Mouse (Mus musculus): Measurements from ENCODE around the gene Fxn.

Gene Fxn

DNA sequence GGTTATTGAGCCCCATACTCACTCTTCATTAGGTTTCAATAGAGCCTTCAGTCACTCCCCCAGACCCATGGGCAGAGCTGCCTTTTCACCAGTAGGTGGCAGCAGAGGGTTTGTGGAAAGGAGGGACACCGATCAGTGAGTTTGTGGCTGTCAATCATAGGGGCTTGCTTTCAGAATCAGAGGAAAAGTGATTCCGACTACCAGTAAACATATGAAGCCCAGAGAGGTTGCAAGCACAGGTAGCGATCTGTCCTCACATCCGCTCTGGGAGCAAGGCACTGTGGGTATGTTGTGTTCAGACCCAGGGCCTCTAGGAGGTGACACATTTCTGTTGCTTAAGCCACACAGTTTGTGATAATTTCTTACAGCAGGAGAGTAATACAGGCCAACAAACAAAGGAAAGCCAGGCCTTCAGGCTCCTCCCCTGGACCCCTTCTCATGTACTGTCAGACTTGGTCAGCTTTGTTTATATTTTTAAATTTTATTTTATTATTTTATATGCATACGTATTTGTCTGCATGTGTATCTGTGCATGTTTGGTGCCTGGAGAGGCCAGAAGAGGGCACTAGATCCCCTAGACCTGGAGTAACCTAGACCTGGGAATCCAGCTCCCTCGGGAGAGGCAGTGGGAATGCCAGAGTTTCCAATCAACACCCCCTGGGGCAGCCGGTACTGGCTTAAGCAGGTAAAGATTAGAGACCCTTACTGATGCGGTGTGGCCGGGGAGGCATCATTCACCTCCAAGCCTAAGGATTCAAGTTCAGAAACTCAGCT, 20.8 kb upstream of the Fxn start:
- DNase-seq (ENCODE audit: low read depth, low spot score) = peak; percentile 90

DNA sequence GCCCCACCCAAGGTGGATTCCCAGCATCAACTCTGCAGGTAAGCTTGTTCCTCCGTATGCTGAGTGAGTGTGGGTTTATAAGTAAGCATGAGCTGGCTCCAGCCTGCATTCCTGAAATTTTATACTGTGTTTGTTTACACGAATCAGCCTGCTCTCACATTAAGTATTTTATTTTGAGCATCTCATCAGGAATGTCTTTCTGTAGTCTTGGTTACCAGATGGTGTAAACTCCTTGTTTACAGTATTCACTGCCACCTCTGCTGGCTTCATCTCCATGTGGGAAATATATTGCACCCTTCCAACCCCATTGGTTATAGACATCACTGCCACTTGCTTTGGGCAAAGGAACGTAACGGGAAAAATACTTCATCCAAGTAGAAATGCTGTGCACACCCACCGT, 13.1 kb upstream of the Fxn start:
- no peak for DNase-seq (ENCODE audit: low read depth, low spot score)

DNA sequence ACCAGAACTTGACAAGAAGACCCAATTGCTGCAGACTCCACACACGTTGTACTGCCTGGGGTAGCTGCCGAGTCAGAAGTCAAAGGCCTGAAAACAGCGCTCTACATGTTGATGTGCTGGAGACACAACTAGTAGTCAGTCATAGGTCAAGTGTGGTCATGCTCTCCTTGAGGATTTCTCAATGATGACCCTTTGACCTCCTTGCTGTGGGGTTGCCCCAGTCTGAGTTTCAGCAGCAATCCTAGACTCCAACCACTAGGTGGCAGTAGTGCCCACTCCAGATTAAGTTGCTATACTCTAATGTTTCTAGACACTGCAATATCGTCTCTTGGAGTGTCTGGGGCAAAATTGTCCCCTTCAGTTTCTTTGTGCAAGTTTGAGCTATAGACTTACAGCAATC, 3.8 kb upstream of the Fxn start:
- peak; percentile 81 for DNase-seq (ENCODE audit: low read depth, low spot score)

DNA sequence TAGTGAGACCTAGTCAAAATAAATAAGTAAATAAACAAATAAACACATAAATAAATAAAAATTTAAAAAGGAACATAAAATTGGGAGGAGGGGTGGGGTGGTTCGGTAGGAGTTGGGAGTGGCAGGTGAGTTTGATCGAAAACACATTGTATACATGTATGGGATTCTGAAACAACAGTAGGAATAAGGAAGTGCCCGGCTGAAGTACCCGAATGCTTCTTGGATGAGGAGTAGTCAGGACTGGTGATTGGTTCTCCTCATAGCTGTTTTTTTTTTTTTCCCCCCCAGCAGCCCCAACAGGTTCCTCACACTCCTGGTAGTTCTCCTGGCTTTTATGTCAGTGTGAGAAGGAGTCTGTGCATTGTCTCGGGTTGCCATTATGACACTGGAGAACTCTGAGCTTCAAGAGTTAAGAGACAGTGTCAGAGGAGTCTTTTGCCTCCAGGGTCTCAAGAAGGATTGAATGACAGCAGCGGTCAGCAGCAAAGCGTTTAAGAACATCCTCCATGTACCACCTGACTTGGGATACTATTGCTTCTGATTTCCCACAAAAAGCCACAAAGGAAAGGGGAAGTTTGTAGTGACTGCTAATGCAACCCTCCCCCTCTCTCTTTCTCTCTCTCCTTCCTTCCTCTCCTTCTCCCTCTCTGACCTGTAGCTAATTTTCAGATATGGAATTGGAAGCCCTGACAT, 1.0 kb upstream of the Fxn start:
- no peak for DNase-seq (ENCODE audit: low read depth, low spot score)

DNA sequence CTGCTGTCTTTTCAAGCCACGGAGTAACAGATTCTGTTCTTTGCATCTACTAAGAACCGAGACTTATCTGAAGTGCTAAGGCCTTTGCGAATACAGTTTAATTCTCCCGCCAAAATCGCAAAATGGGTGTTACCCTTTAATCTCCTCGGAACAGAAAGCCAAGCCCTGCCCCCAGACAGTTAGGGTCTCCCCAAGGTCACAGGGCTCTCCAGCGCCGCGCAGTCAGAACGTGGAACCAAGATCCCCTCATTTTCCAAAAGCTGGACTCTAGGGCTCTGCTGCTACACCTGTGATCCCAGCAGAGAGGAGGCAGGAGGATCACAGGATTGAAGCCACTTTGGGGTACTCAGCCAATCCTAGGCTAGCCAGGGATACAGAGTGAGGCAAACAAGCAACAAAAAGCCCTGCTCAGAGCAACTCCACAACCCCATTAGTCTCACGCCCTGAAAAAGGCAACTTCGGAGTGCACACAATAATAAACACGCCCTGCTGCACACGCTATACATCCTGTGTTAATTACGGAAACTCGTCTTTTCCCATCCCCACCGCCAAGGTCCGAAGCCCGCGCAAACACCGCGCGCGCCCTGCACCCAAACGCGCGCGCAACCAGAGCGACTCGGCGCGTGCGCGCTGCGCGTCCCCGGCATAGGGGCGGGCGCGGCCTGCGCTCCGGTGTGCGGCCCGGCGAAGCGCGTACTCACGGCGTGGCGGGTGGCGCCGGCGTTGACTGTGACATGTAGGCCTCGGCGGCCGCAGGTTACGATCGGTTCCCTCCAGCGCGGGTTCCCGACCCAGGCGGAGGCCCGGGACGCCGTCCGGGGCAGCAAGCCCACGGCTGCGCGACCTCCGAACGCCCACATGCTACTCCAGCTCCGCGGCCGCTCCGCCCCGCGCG, 452 bp downstream of the Fxn start:
- peak; percentile 93 for DNase-seq (ENCODE audit: low read depth, low spot score)

DNA sequence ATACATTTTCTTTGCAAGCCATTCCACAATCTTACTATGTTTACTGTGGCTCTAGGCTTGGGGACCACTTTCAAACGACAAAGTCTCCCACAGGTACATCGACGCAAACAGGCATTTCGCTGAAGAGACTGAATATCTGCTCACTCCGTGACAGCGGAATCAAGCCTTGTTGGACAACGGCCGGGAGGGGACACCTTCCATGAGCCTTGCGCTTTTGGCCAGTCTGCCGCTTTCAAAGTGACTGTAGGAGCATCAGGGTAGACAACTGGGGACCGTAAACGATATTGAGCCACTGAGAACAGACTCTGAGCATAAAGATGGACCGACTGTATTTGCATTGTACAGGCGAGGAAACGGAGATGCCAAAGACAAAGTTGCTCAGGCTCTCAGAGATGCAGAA, 1.5 kb downstream of the Fxn start:
- no peak for DNase-seq (ENCODE audit: low read depth, low spot score)

DNA sequence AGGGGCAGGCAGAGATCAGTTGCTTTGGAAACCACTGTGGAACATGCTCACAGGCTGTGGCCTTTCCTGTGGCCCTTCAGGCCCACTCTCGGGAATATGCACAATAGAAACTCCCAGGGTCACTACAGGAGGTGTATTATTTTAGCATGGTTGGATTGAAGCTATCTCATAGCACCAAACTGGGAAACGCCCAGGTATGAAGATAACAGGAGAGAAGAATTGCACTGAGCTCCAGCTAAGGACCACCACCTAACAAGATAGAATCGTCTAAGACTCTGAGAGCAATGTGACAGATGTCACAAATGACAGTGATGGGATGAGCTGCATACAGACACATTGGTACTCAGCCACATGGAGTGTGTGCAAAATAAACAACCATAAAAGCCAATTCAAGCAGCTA, 6.1 kb downstream of the Fxn start:
- no peak for DNase-seq (ENCODE audit: low read depth, low spot score)

DNA sequence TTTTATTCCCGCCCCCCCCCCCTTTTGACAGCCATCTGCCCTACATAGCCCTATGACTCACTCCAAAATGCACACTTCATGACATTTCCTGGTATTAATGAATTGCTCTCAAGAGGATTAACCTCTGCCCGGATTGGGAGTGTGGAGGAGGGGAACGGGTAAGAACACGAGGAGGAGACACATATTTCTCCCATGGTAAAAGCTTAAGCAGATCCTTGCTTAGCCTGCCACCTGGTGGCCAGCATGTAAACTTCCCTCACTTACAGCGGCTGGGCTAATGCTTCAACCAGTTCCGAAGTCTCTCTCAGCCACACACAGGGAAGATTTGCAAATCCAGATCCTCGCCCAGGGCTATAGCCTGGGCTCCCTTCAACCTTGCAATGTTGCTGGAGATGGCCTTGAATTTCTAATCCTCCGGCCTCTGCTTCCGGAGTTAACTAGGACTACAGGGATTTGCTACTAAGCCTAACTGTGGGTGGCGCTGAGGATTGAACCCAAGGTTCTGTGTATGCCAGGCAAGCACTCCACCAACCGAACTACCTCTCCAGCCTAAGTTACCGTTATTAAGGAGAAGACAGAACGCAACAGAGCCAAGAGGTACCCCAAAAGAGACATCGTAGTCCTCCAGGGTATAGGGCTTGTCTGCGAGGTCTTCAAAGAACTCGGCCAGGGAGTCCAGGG, 8.5 kb downstream of the Fxn start:
- peak; percentile 94 for DNase-seq (ENCODE audit: low read depth, low spot score)

DNA sequence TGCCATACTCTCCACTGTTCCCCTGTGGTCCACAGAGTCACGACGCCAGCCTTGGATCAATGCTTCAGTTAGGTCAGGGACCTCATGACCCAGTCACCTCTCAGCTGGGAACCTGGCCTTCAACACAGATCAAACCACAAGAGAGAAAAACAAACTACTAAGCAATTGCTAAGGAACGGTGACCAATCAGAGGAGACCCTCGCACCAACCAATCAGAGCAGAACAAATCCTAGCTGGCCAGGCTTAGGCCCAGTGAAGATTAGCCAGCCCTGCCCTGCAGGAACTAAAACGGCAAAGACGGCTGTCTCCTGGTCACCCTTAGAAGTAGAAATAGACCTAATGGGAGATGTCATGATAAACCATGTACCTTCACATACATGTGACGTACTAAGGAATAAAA, 9.1 kb downstream of the Fxn start:
- DNase-seq (ENCODE audit: low read depth, low spot score) = peak; percentile 39

DNA sequence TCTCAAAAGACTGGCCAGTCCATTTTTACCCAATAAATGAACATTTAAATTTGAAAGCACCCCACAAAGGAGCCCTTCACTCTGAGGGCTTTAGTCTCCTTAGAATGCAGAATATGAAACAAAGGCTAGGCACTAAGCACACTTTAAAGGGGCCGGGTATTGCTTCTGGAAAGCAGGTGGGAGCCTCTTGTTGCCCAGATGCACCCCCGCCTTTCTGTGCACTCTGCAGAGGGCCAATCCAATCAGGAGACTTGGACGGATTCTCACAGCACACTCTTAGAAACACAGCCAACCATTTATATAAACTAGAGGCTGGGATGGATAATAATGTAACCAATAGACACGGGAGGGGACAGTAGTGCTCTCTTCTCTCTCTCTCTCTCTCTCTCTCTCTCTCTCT, 11.9 kb downstream of the Fxn start:
- DNase-seq (ENCODE audit: low read depth, low spot score) = no peak

DNA sequence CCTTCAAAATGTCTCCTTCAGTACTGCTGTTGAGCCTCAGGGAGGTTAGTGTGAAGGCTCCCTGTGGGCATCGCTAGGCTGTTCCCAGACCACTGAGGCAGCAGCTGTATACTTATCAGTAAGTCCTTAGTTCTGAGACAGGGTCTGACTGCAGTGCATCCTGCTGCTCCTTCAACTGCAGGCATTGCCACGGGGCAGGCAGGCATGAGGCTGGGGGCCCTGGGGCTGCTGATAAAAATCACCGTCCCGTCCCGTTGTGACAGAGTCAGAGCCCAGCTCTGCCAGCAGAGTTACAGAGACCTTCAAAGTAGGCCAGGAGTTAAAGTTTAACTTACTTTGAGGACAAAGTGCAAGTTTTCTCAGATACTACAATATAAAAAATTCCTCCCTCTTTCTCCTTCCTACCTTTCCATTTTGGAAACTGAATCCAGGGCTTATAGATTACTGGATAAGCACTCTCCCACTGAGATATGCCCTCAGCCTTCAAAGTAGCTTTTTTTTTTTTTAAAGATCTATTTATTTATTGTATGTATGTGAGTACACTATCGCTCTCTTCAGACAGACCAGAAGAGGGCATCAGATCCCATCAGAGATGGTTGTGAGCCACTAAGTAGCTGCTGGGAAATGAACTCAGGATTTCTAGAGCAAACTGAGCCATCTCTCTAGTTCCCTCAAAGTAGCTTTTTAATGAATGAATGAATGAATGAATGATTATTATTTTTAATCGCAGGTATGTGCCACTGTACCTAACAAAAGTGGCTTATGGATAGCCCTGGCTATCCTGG, 14.2 kb downstream of the Fxn start:
- DNase-seq (ENCODE audit: low read depth, low spot score) = no peak

DNA sequence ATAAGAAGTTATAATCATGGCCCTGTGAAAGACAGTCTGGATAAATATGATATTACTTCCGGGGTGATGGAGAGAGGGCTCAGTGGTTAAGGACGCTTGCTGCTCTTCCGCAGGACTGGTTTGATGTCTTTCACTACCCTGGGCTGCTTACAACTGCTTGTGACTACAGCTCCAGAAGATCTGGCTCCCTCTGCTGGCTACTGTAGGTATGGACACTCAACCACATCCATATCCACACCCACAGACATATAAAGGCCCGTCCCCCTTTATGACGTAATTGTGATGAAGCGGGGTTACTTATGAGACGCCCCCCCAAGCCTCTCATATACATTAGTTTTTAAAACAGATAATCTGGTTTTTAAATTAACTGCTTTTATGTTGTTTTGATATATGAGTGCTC, 15.4 kb downstream of the Fxn start:
- DNase-seq (ENCODE audit: low read depth, low spot score) = peak; percentile 92

DNA sequence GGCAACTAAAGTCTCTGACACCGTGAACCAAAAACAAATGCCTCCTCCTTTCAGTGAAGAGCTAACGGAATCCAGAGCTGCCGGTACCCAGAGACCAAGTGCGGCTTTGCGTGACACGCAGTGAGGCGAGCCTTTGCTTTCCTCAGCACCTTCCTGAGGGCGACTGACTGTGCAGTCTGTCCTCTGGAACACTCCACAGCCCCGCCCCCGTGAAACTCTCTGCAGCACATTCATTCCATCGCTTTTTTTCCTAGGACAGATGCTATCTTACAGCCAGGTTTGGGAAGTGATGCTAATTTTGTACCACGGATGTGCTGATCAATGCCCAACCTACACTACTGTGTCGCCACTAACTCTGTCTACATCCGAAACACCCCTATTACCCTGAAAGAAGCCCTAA, 17.7 kb downstream of the Fxn start:
- no peak for DNase-seq (ENCODE audit: low read depth, low spot score)

DNA sequence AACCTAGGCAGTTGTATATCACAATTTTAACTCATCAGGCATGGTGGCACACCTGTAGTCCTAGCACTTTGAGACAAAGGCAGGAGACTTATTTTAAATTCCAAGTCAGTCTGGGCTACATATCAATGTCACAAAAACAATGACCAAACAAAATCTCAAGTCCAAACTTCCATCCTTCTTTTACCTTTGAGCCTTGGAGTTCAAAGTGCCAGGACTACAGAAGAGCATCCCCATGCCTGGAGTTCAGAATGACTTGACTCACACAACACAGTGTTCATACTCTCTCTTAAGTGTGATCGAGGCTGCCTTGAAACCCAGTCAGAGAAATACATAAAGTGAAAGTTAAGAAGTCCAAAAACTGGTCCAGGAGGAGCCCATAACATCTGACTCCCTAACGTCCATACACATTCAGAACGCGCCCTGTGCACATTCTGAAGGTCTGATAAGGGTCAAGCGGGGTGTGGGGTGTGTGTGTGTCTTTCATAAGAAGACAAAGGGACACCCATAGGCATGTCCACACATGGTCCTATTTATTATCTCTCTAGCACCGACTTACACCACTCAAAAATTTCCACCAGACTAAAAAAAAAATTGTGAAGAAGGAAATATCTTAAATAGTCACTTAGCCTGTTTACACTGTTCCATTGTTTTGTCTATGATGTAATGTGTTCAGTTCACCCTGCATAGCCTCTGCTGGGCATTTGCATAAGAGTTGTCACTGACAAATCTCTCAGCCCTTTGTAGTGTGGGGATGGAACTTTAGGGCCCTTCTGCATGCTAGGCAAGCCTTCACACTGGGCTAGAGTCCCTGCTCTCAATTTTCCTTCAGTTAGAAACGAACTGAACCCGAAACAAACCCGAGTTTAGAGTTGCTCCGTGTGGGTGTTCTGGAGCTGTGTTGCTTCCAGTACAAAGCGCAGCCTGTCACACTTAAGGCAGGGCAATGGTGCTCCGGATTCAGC, 20.7 kb downstream of the Fxn start:
- DNase-seq (ENCODE audit: low read depth, low spot score) = no peak

DNA sequence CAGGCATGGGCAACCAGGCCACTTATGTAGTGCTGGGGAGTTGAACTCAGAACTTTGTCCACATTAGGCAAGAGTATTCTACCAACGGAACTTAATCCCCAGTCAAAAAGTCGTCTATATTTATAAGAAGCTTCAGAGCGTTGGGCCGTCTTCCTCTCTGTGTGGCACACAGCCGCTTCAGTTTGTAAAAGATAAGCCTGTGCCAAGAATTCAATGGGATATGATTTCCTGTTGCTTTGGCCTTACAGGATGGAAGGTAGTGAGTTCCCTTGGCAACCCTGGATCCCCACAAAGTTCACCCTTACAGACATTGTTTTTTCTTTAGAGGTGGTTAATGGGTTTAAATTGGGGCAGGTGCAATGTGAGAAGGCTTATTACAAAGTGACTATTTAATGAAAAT, 22.0 kb downstream of the Fxn start:
- no peak for DNase-seq (ENCODE audit: low read depth, low spot score)

DNA sequence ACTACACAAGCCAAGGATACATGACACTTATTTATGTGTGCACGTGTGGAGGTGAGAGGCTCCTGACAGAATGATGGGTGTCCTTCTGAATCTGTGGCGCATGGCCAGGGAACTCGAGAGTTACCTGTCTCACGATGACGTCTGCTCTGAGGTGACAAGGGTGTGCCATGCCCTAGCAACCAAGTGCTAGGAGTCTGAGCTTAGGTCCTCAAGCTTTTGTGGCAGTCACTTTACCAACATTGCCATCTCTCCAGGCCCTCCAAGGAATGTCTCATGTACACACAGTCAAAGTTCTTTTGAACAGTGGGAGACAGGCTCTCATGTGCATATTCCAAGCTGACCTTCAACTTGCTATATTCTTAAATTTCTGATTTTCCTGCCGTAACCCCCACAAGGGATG, 22.4 kb downstream of the Fxn start:
- no peak for DNase-seq (ENCODE audit: low read depth, low spot score)

DNA sequence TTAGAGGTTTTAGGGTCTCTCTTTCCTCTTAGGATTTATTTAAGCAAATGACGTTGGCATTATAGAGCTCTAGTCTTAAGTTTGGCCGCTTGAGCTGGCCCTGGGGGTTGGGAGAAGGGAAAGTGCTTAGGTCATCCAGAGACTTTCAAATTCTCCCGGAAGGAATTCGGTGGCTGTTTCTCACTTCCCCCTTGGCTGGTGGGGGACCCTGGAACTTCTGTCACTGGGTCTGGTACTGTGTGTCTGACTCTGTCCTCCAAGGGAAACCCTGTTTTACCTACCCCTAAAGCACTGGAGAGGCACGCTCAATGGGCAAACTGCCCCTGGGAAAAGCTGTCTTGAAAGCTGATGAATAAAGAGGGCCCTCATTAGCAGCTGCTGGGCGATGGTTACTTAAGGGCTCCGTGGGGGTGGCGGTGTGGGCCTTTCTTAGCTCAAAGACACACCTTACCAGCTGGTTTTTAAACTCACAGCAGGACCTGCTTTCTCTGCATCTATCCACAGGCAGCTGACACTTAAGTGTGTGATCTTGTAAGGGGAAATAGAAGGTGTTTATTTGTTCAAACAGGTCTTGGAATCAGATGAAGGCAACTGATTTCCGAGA, 26.6 kb downstream of the Fxn start:
- DNase-seq (ENCODE audit: low read depth, low spot score) = no peak

DNA sequence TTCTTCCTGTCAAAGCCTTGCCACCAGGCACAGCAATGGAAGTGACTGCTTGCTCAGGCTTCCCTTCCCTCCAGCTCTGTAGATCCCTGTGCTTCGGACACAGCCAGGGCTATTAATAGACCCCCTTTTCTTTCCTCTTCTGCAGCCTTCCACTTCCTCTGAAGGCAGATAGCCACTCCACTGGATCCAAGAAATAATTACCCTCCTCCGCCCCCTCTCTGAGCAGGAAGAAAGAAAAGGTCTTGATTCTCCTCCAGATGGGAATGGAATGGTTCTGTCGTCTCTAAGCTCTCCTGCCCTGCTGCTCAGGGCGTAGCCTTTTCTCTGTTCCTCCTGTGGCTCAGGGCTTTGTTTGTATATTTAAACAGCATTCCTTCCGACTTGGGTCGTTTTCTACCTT, 28.5 kb downstream of the Fxn start:
- peak; percentile 59 for DNase-seq (ENCODE audit: low read depth, low spot score)

DNA sequence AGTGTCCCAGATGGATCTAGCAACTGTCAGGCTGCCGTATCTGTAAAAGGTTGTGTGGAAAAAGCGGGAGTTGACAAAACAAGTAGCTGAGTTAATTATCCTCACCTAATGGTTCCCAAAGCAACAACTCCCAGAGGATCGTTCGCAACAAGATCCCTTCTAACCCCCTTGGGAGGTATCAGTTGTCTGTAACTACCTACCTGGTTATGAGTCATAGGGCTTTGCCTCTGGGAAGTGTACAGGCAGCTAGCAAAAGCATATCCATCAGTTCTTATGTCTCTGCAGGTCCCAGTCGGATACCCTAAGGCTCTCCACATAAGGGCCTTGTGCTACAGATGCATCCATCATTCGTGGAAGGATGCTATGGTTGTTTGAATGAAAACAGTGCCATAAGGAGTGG, 37.1 kb downstream of the Fxn start:
- DNase-seq (ENCODE audit: low read depth, low spot score) = no peak
